Mouse (Mus musculus) erythroblast, embryonic 14.5 days (primary cell): ENCODE results near the gene Kcnk1.

ENCODE experiments used
- GATA1 ChIP-seq: IDR thresholded peaks from 2 replicates; pipeline ENCODE4 v1.6.1; 2012; ENCODE audit warnings: low read length, inconsistent platforms, mixed read lengths
- TAL1 ChIP-seq: IDR thresholded peaks from 3 replicates; pipeline ENCODE4 v1.6.1; 2012; ENCODE audit warnings: low read length, inconsistent platforms, mixed read lengths

DNA sequence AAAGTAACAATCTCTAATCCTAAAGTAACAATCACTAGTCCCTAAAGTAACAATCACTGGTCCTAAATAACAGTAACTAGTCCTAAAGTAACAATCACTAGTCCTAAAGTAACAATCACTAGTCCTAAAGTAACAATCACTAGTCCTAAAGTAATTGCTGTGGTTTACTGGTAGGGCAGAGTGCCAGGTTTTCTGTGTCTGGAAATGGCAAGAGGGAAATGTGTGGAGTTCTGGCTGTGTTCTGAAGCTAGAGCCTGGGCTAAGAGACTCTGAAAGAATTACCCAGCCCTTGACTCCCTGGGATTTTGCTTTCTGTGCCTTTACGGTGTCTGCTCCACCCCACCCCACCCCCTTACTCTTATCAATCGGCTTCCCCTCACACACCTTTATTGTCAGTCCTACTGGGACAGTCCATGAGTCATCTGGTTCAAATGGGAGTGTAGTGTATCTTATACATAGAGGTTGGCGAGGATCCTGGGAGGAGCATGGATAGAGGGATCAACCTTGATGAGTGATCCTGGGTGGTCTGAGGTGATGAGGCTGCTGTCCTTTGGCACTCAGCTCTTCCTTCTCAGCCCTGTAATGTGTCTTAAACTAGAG is 28.8 kb downstream of the Kcnk1 start:
- TF ChIP-seq GATA1, result no peak
- no peak for TF ChIP-seq TAL1
